Mouse (Mus musculus) ES-CJ7 (cell line): Measurements from ENCODE around the gene Matn3.

Source experiments
- DNase-seq: peaks from one replicate; pipeline ENCODE4 v3.0.0; 2011; ENCODE audit warnings: low read depth, low spot score

Matn3 gene

GRCm38 (mm10) chr12:8936210-8936609 is 11.5 kb upstream of the Matn3 start:
- DNase-seq: peak; percentile 41

- no peak for DNase-seq
Measured at GRCm38 (mm10) chr12:8939490-8939889, 8.2 kb upstream of the Matn3 start.

- DNase-seq: peak; percentile 18
Measured at GRCm38 (mm10) chr12:8940011-8941005, 7.4 kb upstream of the Matn3 start.

GRCm38 (mm10) chr12:8941131-8941615 is 6.6 kb upstream of the Matn3 start:
- peak; percentile 72 for DNase-seq

- DNase-seq: no peak
Measured at GRCm38 (mm10) chr12:8941699-8942392, 5.9 kb upstream of the Matn3 start.

GRCm38 (mm10) chr12:8947163-8947562 is 566 bp upstream of the Matn3 start:
- no peak for DNase-seq

GRCm38 (mm10) chr12:8953136-8953535 is 5.4 kb downstream of the Matn3 start:
- no peak for DNase-seq

GRCm38 (mm10) chr12:8954161-8954561 is 6.4 kb downstream of the Matn3 start:
- no peak for DNase-seq

- no peak for DNase-seq
Measured at GRCm38 (mm10) chr12:8961607-8962316, 14.0 kb downstream of the Matn3 start.

GRCm38 (mm10) chr12:8969828-8970227 is 22.1 kb downstream of the Matn3 start:
- peak; percentile 50 for DNase-seq

- DNase-seq: peak; percentile 83
Measured at GRCm38 (mm10) chr12:8973820-8974465, 26.2 kb downstream of the Matn3 start, which contains the start of gene Wdr35. Gene Wdr35, plus strand, starts transcription at chr12:8973892.

- DNase-seq: peak; percentile 61
Measured at GRCm38 (mm10) chr12:8975076-8975475, 27.3 kb downstream of the Matn3 start.

GRCm38 (mm10) chr12:8993231-8993630 is 45.5 kb downstream of the Matn3 start:
- no peak for DNase-seq

- DNase-seq: no peak
Measured at GRCm38 (mm10) chr12:8998318-8998717, 50.6 kb downstream of the Matn3 start.

GRCm38 (mm10) chr12:9002038-9002648 is 54.4 kb downstream of the Matn3 start:
- peak; percentile 80 for DNase-seq

GRCm38 (mm10) chr12:9007146-9007545 is 59.4 kb downstream of the Matn3 start:
- no peak for DNase-seq

GRCm38 (mm10) chr12:9007811-9008210 is 60.1 kb downstream of the Matn3 start:
- no peak for DNase-seq

- no peak for DNase-seq
Measured at GRCm38 (mm10) chr12:9010311-9010710, 62.6 kb downstream of the Matn3 start.

- no peak for DNase-seq
Measured at GRCm38 (mm10) chr12:9016376-9016775, 68.6 kb downstream of the Matn3 start.

- no peak for DNase-seq
Measured at GRCm38 (mm10) chr12:9020431-9020830, 72.7 kb downstream of the Matn3 start.

GRCm38 (mm10) chr12:9020986-9021385 is 73.3 kb downstream of the Matn3 start:
- no peak for DNase-seq
